Mouse (Mus musculus) heart, embryonic 16.5 days (tissue): ENCODE results near the gene Foxq1. TPM values are rescaled to one million over a fixed set of nuclear protein-coding genes. Genes with fewer than 3 reads are reported as not detected.

Experiments
- ATAC-seq: fragments of 200-750 bp; cut with Nextera tagmentation; replicated peaks from 2 replicates; pipeline ENCODE4 v1.8.0; 2017; ENCODE audit warnings: moderate number of reproducible peaks; ENCODE audit not compliant: insufficient read depth, low FRiP score; ENCODE audit errors: extremely low read depth
- H3K27ac ChIP-seq: fragments of 300-500 bp; sonication (generic); 2 replicates; pipeline ENCODE4 v1.5.1; 2014; ENCODE audit warnings: mild to moderate bottlenecking, low read length, control low read depth, moderate library complexity
- H3K27me3 ChIP-seq: fragments of 300-500 bp; sonication (generic); 2 replicates; pipeline ENCODE4 v1.6.1; 2014; ENCODE audit warnings: low read length, mixed read lengths; ENCODE audit not compliant: control insufficient read depth, insufficient read depth
- H3K36me3 ChIP-seq: fragments of 300-500 bp; sonication (generic); 2 replicates; pipeline ENCODE4 v1.6.1; 2014; ENCODE audit not compliant: control insufficient read depth, insufficient read depth
- H3K4me1 ChIP-seq: fragments of 300-500 bp; sonication (generic); 2 replicates; pipeline ENCODE4 v1.6.1; 2014; ENCODE audit warnings: low read length, mixed read lengths; ENCODE audit not compliant: control insufficient read depth, insufficient read depth
- H3K4me2 ChIP-seq: fragments of 300-500 bp; sonication (generic); 2 replicates; pipeline ENCODE4 v1.6.1; 2014; ENCODE audit warnings: low read depth, mild to moderate bottlenecking, control low read depth, low read length
- H3K4me3 ChIP-seq: fragments of 300-500 bp; sonication (generic); 2 replicates; pipeline ENCODE4 v1.5.1; 2014; ENCODE audit warnings: mild to moderate bottlenecking, control low read depth, low read length
- H3K9ac ChIP-seq: fragments of 300-500 bp; sonication (generic); 2 replicates; pipeline ENCODE4 v1.6.1; 2014; ENCODE audit warnings: low read length, control low read depth
- H3K9me3 ChIP-seq: fragments of 300-500 bp; sonication (generic); replicated peaks from 2 replicates; pipeline ENCODE4 v1.6.1; 2016; ENCODE audit warnings: low read length; ENCODE audit not compliant: control insufficient read depth
- WGBS: fragments of 180-500 bp; shearing (Covaris S2); extraction: QIAGEN DNeasy Blood & Tissue Kit; methylation state at CpG from one replicate; pipeline ENCODE4 v1.1.7; 2014; 5-methylcytosine and 5-hydroxymethylcytosine counted together
- polyA plus RNA-seq: library from polyadenylated mRNA; unstranded; fragments of >200 nt; fragmentation: Nextera tagmentation; extraction: Ambion mirVana; gene quantifications from 2 replicates; pipeline ENCODE4 v1.2.1, GENCODE M21; 2015

Foxq1 gene
- polyA plus RNA-seq, 1 experiment from 2014 or later, result 0.09 TPM

DNA sequence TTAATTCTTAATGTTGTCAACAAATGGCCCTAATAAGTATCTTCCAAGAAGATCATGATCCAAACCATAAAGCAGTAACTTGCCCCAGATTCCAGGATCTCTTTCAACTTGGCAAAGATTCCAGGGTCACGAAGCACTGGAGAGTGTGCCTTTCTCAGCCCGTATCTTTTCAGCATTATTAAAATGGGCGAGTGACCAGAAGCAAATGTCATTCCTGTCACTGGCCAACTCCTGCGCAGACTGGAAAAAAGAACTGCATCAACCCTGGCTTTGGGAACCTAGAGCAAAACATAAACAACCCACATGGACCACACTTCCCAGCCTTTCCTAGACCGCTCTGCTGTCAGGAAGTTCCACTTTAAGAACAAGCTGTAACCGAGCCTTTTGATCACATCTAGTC lies 8.5 kb downstream of the Foxq1 start:
- Histone ChIP-seq H3K4me3 (no peak overlapping the region), H3K4me1 (peaks cover 7% of the 10 kb centered on the region), H3K9ac (no peak overlapping the region), H3K4me2 (no peak overlapping the region), H3K36me3 (no peaks in the 10 kb centered on the region), H3K9me3 (no peaks in the 10 kb centered on the region), H3K27ac (no peak overlapping the region), H3K27me3 (peaks cover 55% of the 10 kb centered on the region)
- 29% methylated on average over 6 of the region's 6 CpGs for WGBS
- ATAC-seq, result no peak

DNA sequence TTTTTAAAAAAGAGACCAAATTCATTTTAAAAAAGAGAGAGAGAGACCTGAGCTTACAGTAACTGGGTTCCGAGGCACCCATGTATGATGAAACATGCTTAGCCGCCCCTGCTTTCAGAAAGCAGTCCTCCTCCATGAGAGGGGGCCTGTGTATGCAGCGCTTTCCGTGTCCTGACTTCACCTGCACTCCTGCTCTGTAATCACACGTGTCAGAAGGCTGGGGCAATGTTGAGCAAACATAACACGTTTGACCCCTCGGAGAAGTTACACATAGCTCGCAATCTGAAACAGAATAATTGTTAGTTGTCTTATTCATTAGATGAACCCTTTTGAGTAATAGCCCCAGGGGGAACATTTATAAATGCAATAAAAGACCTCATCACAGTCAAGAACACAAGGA lies 11.2 kb downstream of the Foxq1 start:
- Histone ChIP-seq H3K36me3 (no peaks in the 10 kb centered on the region), H3K27ac (no peak overlapping the region), H3K9me3 (no peaks in the 10 kb centered on the region), H3K9ac (no peak overlapping the region), H3K4me3 (no peak overlapping the region), H3K4me1 (peaks cover 7% of the 10 kb centered on the region), H3K4me2 (no peak overlapping the region), H3K27me3 (peaks cover 37% of the 10 kb centered on the region)
- ATAC-seq, result no peak
- 73% methylated on average over 8 of the region's 8 CpGs for WGBS

DNA sequence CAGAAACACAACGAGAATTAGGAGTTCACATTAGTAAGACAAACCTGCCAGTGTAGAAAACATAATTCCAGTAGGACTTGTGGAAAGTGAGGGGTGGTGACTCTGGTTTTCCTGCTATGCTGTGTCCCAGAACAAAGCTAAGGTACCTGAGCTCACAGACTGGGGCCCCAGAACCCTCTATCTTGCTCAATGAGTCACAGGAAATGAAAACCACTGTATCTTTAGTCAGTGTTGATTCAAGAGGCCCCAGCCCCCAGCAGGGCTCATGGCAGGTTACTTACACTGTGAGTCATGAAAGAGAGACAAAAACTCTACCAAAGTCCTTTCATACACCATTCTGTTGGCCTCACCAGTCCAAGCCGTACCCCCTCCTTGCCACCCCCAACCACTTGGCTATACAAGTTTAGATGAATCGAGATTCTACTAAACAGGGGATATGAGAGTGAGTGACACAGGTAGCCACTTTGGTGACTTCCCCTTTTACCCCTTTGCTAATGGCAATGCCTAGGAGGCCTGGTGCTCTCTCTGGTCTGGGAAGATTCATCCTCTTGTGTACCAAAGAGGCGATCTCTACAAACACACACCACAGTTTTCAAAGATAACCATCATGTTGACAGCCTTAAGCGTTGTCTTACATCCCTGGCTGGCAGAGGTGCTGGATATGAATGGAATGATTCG lies 11.8 kb downstream of the Foxq1 start:
- H3K9ac ChIP-seq, result no peak overlapping the region
- 69% methylated on average over 6 of the region's 6 CpGs for WGBS
- H3K9me3 ChIP-seq, result no peaks in the 10 kb centered on the region
- H3K27ac ChIP-seq, result no peak overlapping the region
- H3K36me3 ChIP-seq, result no peaks in the 10 kb centered on the region
- H3K4me3 ChIP-seq, result no peak overlapping the region
- ATAC-seq, result 0 out of 2 replicates have a peak, but pooled peaks have one; percentile 28
- peaks cover 31% of the 10 kb centered on the region for H3K27me3 ChIP-seq
- H3K4me1 ChIP-seq, result peaks cover 7% of the 10 kb centered on the region
- no peak overlapping the region for H3K4me2 ChIP-seq

DNA sequence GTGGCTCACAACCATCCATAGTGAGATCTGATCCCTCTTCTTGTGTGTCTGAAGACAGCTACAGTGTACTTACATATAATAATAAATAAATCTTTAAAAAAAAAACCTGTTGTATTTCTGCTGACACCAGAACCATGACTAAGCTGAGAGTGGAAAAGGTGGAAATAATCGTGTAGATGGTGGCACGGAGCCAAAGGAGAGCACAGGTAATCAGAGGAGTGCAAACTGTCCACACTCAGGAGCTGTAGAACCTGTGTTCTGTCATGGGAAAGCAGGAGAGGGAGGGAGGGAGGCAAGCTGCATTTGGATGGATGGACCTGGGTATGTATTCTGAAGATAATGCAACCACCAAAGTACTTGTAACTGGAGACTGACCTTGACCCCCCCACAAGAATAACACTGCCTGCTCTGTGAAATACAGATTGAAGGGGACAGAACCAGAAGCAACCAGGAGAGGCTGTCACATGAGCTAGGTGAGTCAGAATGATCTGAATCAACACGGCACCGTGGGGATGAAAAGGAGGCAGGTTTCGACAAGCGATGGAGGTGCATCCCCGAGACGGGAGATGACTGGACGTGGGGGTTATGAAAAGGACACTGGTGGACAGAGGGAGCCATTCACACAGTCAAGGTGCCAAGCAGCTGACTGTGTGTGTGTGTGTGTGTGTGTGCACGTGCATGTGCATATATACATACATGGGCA lies 17.0 kb downstream of the Foxq1 start:
- Histone ChIP-seq H3K4me2 (no peak overlapping the region), H3K27me3 (peaks cover 13% of the 10 kb centered on the region), H3K4me1 (no peaks in the 10 kb centered on the region), H3K9ac (no peak overlapping the region), H3K27ac (no peak overlapping the region), H3K4me3 (no peak overlapping the region), H3K36me3 (no peaks in the 10 kb centered on the region), H3K9me3 (no peaks in the 10 kb centered on the region)
- WGBS, result 82% methylated on average over 10 of the region's 10 CpGs
- no peak for ATAC-seq

DNA sequence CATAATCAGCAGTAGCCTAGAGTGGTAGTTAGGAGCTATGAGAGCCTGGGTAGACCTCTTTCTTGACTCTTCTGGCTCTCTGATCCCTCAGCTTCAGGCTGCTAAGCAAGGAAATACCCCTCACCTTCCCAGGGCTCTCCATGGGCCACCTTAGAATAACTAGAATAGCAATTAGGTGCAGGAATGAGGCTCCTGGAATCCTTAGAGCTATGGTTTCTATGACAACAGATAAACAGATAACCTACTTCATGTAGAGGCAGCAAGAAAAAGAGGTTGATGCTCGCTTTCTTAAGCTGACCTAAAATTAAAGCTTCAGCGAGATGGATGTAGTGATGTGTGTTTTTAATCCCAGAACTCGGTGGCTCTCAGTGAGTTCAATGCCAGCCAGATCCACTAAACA lies 18.7 kb downstream of the Foxq1 start:
- peaks cover 13% of the 10 kb centered on the region for H3K27me3 ChIP-seq
- H3K4me2 ChIP-seq, result no peak overlapping the region
- no peak overlapping the region for H3K27ac ChIP-seq
- H3K4me1 ChIP-seq, result no peaks in the 10 kb centered on the region
- no peaks in the 10 kb centered on the region for H3K9me3 ChIP-seq
- ATAC-seq, result no peak
- no peak overlapping the region for H3K9ac ChIP-seq
- 72% methylated on average over 3 of the region's 3 CpGs for WGBS
- no peak overlapping the region for H3K4me3 ChIP-seq
- H3K36me3 ChIP-seq, result no peaks in the 10 kb centered on the region

DNA sequence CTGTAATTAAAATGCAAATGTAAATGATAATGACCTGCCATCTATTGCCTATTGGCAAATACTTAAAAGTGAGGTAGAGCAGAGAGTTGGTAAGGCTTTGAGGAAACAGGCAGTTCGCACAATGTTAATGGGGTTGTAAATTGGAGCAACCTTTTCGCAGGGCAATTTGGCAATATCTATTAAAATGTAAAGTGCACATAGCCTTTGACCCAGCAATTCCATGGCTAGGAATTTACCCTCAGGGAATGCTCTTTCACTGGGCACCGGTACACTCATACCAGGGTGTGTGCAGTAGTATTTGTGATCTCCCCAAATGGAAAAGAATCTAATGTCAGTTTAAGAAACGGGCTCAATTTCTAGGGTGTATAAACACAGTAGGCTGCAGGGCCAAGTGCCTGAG lies 20.8 kb downstream of the Foxq1 start:
- ATAC-seq, result no peak
- Histone ChIP-seq H3K4me2 (no peak overlapping the region), H3K36me3 (no peaks in the 10 kb centered on the region), H3K4me3 (no peak overlapping the region), H3K27me3 (peaks cover 10% of the 10 kb centered on the region), H3K27ac (no peak overlapping the region), H3K9ac (no peak overlapping the region), H3K4me1 (no peaks in the 10 kb centered on the region), H3K9me3 (no peaks in the 10 kb centered on the region)
- 77% methylated on average over 4 of the region's 4 CpGs for WGBS

DNA sequence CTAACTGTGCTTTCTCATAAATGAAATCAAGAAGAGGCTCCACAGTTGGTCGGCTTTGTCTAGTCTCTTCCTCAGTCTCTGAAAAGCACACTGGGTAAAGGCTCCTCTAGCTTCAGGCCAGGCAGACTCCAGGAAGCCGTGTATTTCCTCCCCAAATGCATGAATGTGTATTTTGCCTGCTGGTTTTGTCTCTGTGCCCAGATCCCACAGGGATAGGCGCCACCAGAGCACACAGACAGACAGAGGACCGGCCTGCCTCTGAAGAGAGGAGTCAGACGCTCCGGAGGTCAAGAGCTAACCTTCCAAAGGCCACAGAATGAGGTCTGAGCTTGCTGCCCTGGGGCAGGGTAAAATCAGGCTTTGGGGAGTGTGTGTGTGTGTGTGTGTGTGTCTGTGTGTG lies 21.6 kb downstream of the Foxq1 start:
- Histone ChIP-seq H3K4me3 (no peak overlapping the region), H3K9ac (no peak overlapping the region), H3K36me3 (no peaks in the 10 kb centered on the region), H3K4me2 (no peak overlapping the region), H3K9me3 (no peaks in the 10 kb centered on the region), H3K4me1 (no peaks in the 10 kb centered on the region), H3K27ac (no peak overlapping the region), H3K27me3 (peaks cover 10% of the 10 kb centered on the region)
- 44% methylated on average over 6 of the region's 6 CpGs for WGBS
- ATAC-seq, result no peak; the same call in 1 of the 2 replicates

DNA sequence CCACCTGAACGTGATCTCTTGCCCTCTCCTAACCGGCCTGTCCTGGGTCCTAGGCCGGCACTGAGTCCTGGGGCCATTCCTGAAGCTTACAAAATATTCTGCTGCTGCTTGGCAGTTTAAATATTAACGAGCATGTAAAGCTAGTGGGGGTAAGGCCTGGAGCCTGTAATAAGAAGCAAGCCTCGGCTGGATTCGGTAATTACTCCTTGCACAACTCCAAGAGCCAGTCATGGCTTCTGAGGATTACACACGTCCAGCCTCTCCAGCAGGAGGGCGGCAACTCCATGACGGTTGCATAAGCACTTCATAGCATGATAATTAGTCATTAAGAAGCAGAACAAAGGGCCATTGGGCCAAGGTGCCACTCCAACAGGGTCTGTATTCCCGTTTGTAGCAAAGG lies 22.5 kb downstream of the Foxq1 start:
- H3K4me1 ChIP-seq, result no peaks in the 10 kb centered on the region
- no peak overlapping the region for H3K9ac ChIP-seq
- peaks cover 10% of the 10 kb centered on the region for H3K27me3 ChIP-seq
- H3K36me3 ChIP-seq, result no peaks in the 10 kb centered on the region
- no peaks in the 10 kb centered on the region for H3K9me3 ChIP-seq
- ATAC-seq, result no peak
- no peak overlapping the region for H3K4me2 ChIP-seq
- H3K4me3 ChIP-seq, result no peak overlapping the region
- WGBS, result 68% methylated on average over 10 of the region's 10 CpGs
- H3K27ac ChIP-seq, result no peak overlapping the region

DNA sequence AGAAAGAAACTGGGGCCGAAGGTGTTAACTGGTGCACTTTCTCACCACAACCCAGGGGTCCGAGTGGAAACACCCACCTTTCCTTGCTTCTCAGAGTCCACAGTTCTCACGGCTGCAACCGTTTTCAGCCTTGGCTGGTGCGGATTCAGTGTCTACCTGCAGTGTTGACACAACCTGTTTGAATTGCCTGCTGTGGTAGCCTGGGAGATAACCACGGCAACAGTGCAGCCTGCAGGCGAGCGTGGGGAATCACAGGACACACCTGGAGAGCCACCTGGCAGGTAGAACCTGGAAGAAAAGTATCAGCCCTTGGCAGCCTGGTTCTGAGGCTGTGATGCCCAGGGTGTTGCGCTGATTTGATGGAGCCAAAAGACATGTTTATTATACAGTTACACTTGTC lies 23.9 kb downstream of the Foxq1 start:
- H3K4me3 ChIP-seq, result no peak overlapping the region
- H3K9ac ChIP-seq, result no peak overlapping the region
- 53% methylated on average over 9 of the region's 9 CpGs for WGBS
- H3K27ac ChIP-seq, result no peak overlapping the region
- no peaks in the 10 kb centered on the region for H3K9me3 ChIP-seq
- H3K36me3 ChIP-seq, result no peaks in the 10 kb centered on the region
- peaks cover 10% of the 10 kb centered on the region for H3K27me3 ChIP-seq
- no peak overlapping the region for H3K4me2 ChIP-seq
- no peaks in the 10 kb centered on the region for H3K4me1 ChIP-seq
- ATAC-seq, result no peak
